In the genomic region with DNA sequence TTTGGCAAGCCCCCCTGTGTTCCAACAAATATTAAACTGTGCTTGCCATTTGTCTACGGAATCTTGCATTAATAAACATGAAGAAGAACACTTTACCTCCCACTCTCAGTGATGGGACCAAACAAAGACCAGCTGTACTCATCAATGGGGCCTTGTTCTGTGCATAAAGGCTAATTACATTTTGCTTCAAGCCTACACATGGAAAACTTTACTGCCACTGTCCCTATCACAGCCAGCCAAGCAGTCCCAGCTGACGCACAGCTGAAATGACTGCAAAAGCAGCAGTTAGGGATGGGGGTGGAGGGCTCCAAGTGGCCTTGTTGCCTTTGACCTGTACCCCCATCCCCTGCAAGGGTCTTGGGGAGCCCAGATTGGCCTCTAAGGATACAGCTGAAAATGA, we compare ENCODE assay signal across 15 mouse cellular contexts.
DNase-seq lines count a peak whose midpoint lies in the region; ATAC-seq and TF ChIP-seq lines count a peak whose summit lies in the region.
"Had no signal": no experiment of that assay in that cellular context is flagged by ENCODE, and none has a peak within 500 bp of the region (broad histone marks: within the 10 kb centered on the region; RNA-seq: fewer than 3 reads in every experiment).

No protein-coding gene starts in this region.

- H3K9ac ChIP-seq in midbrain, embryonic 14.5 days (replicated peaks; ENCODE audit: low read length), result no peak overlapping the region
- no peak overlapping the region for H3K9ac ChIP-seq in midbrain, embryonic 16.5 days (ENCODE audit: low read depth, low read length)
- H3K9ac ChIP-seq in forebrain, embryonic 14.5 days (ENCODE audit: low read length), result no peak overlapping the region
- H3K9ac ChIP-seq in midbrain, postnatal 0 days (replicated peaks; ENCODE audit: low read length, poor library complexity, severe bottlenecking), result no peak overlapping the region
- H3K9ac ChIP-seq: liver, embryonic 14.5 days had no signal

- 0 out of 2 replicates have a peak overlapping the region, but pooled peaks have one; percentile 20 for H3K27ac ChIP-seq in midbrain, embryonic 14.5 days (replicated peaks; ENCODE audit: low read depth, low read length)
- no peak overlapping the region for H3K27ac ChIP-seq in midbrain, embryonic 16.5 days (ENCODE audit: low read length)
- H3K27ac ChIP-seq in forebrain, embryonic 14.5 days (ENCODE audit: low read depth, low read length), result peak overlapping the region; percentile 60; the same call in 1 of the 2 replicates
- H3K27ac ChIP-seq in midbrain, postnatal 0 days (ENCODE audit: low read depth, low read length), result no peak overlapping the region
- H3K27ac ChIP-seq: liver, embryonic 14.5 days had no signal

- H3K27me3 ChIP-seq in midbrain, embryonic 14.5 days (ENCODE audit: control insufficient read depth, insufficient read depth, low read length), result no peaks in the 10 kb centered on the region
- no peaks in the 10 kb centered on the region for H3K27me3 ChIP-seq in midbrain, embryonic 16.5 days (ENCODE audit: control insufficient read depth, insufficient read depth, low read depth, low read length)
- H3K27me3 ChIP-seq in forebrain, embryonic 14.5 days (replicated peaks; ENCODE audit: control insufficient read depth, insufficient read depth, low read length), result no peaks in the 10 kb centered on the region
- H3K27me3 ChIP-seq in midbrain, postnatal 0 days (ENCODE audit: insufficient read depth, low read length), result no peaks in the 10 kb centered on the region

- no peak overlapping the region for H3K4me2 ChIP-seq in midbrain, embryonic 14.5 days (ENCODE audit: low read length)
- no peak overlapping the region for H3K4me2 ChIP-seq in midbrain, embryonic 16.5 days (ENCODE audit: low read length)
- H3K4me2 ChIP-seq in forebrain, embryonic 14.5 days (ENCODE audit: low read length), result no peak overlapping the region
- H3K4me2 ChIP-seq in midbrain, postnatal 0 days (ENCODE audit: low read depth, low read length, poor library complexity, severe bottlenecking), result no peak overlapping the region

- peak; percentile 23; the same call in 1 of the 2 replicates for ATAC-seq in frontal cortex, adult (ENCODE audit: low TSS enrichment)
- ATAC-seq in midbrain, embryonic 14.5 days (ENCODE audit: low FRiP score, low TSS enrichment), result no peak
- ATAC-seq in midbrain, embryonic 16.5 days, result no peak
- ATAC-seq in forebrain, embryonic 14.5 days, result peak; percentile 86
- ATAC-seq in midbrain, postnatal 0 days (ENCODE audit: low FRiP score), result no peak

- 68% methylated on average over 2 of the region's 2 CpGs for WGBS in midbrain, embryonic 14.5 days
- WGBS in midbrain, embryonic 16.5 days, result 52% methylated on average over 2 of the region's 2 CpGs
- 27% methylated on average over 2 of the region's 2 CpGs for WGBS in forebrain, embryonic 14.5 days
- WGBS in midbrain, postnatal 0 days, result 61% methylated on average over 2 of the region's 2 CpGs

- DNase-seq in frontal cortex, postnatal 25 days (ENCODE audit: low spot score in 2 of 2), result no peak
- no peak for DNase-seq in midbrain, embryonic 14.5 days
- DNase-seq in forebrain, embryonic 14.5 days (ENCODE audit: low spot score), result peak; percentile 70
- DNase-seq in midbrain, postnatal 0 days (ENCODE audit: low spot score), result peak; percentile 27
- DNase-seq in cerebellum, adult 9-10 months, result no peak
- no peak for DNase-seq in spleen, postnatal 4 days (ENCODE audit: low spot score in 2 of 2)
- DNase-seq: adrenal gland, postnatal 14 days; heart, postnatal 10 days; kidney, adult 18-20 months; kidney, postnatal 4 days; left cerebral cortex, postnatal 4 days; lung, postnatal 14 days had no signal

- H3K9me3 ChIP-seq in midbrain, embryonic 14.5 days (ENCODE audit: control insufficient read depth, low read length), result no peaks in the 10 kb centered on the region
- no peaks in the 10 kb centered on the region for H3K9me3 ChIP-seq in midbrain, embryonic 16.5 days (replicated peaks; ENCODE audit: control insufficient read depth, low read length, poor library complexity, severe bottlenecking)
- H3K9me3 ChIP-seq in forebrain, embryonic 14.5 days (replicated peaks; ENCODE audit: control insufficient read depth, low read length), result no peaks in the 10 kb centered on the region
- no peaks in the 10 kb centered on the region for H3K9me3 ChIP-seq in midbrain, postnatal 0 days (ENCODE audit: low read length)

- peaks cover 10% of the 10 kb centered on the region for H3K4me1 ChIP-seq in midbrain, embryonic 14.5 days (ENCODE audit: control insufficient read depth, insufficient read depth, low read length)
- peaks cover 8% of the 10 kb centered on the region for H3K4me1 ChIP-seq in midbrain, embryonic 16.5 days (ENCODE audit: control insufficient read depth, insufficient read depth, low read length)
- H3K4me1 ChIP-seq in forebrain, embryonic 14.5 days (ENCODE audit: control insufficient read depth, insufficient read depth, low read length), result peaks cover 2% of the 10 kb centered on the region; the same call in 1 of the 2 replicates
- no peaks in the 10 kb centered on the region for H3K4me1 ChIP-seq in midbrain, postnatal 0 days (ENCODE audit: insufficient read depth, low read length)

- TF ChIP-seq CTCF in midbrain, postnatal 0 days (IDR thresholded peaks at IDR 0.05), result no peak

- H3K4me3 ChIP-seq in midbrain, embryonic 14.5 days (replicated peaks; ENCODE audit: low read depth, low read length), result no peak overlapping the region
- H3K4me3 ChIP-seq in midbrain, embryonic 16.5 days (ENCODE audit: low read depth, low read length), result no peak overlapping the region
- H3K4me3 ChIP-seq in forebrain, embryonic 14.5 days (ENCODE audit: low read depth, low read length), result no peak overlapping the region
- no peak overlapping the region for H3K4me3 ChIP-seq in midbrain, postnatal 0 days (ENCODE audit: low read depth, low read length)

- H3K36me3 ChIP-seq in midbrain, embryonic 14.5 days (ENCODE audit: control insufficient read depth, insufficient read depth, low read length), result peaks cover 27% of the 10 kb centered on the region
- H3K36me3 ChIP-seq in midbrain, embryonic 16.5 days (ENCODE audit: control insufficient read depth, insufficient read depth, low read length), result 0 out of 2 replicates have a peak, but pooled peaks cover 7% of the 10 kb centered on the region
- H3K36me3 ChIP-seq in forebrain, embryonic 14.5 days (ENCODE audit: control insufficient read depth, insufficient read depth, low read length), result peaks cover 35% of the 10 kb centered on the region
- H3K36me3 ChIP-seq in midbrain, postnatal 0 days (ENCODE audit: insufficient read depth, low read length), result peaks cover 7% of the 10 kb centered on the region; the same call in 1 of the 2 replicates

Comparison
In these comparisons a context has a peak if more than half of its experiments do, and no peak if none do; other contexts are left out.
1. DNase-seq: peak in forebrain, embryonic 14.5 days (single experiment) and midbrain, postnatal 0 days (single experiment); none in frontal cortex, postnatal 25 days (0 of 2), midbrain, embryonic 14.5 days (single experiment), cerebellum, adult 9-10 months (single experiment) and spleen, postnatal 4 days (0 of 2).
2. H3K27ac ChIP-seq: peak in midbrain, embryonic 14.5 days (single experiment) and forebrain, embryonic 14.5 days (single experiment); none in midbrain, embryonic 16.5 days (single experiment) and midbrain, postnatal 0 days (single experiment).
3. ATAC-seq: peak in frontal cortex, adult (single experiment) and forebrain, embryonic 14.5 days (single experiment); none in midbrain, embryonic 14.5 days (single experiment), midbrain, embryonic 16.5 days (single experiment) and midbrain, postnatal 0 days (single experiment).